Mouse (Mus musculus) common myeloid progenitor, adult 5-6 weeks (primary cell): ENCODE results near the gene Nap1l1. TPM values are rescaled to one million over a fixed set of nuclear protein-coding genes. Genes with fewer than 3 reads are reported as not detected.
"Not testable (repeated sequence)": the region's sequence is repeated elsewhere in the genome, so short reads cannot be mapped to it uniquely, and the experiment has no call there.

ENCODE experiments used
- ATAC-seq: replicated peaks from 2 replicates; pipeline ENCODE4 v1.8.0; 2016; ENCODE audit warnings: low read depth, mild to moderate bottlenecking, moderate TSS enrichment, inconsistent platforms; ENCODE audit not compliant: poor library complexity, severe bottlenecking
- total RNA-seq: library from RNA; stranded (forward); fragments of 200-1000, 187-1606 nt; gene quantifications from 2 replicates; pipeline ENCODE4 v1.2.3, GENCODE M21; 2017

Nap1l1 gene
- total RNA-seq = 824 and 1,033 TPM in 2 replicates

DNA sequence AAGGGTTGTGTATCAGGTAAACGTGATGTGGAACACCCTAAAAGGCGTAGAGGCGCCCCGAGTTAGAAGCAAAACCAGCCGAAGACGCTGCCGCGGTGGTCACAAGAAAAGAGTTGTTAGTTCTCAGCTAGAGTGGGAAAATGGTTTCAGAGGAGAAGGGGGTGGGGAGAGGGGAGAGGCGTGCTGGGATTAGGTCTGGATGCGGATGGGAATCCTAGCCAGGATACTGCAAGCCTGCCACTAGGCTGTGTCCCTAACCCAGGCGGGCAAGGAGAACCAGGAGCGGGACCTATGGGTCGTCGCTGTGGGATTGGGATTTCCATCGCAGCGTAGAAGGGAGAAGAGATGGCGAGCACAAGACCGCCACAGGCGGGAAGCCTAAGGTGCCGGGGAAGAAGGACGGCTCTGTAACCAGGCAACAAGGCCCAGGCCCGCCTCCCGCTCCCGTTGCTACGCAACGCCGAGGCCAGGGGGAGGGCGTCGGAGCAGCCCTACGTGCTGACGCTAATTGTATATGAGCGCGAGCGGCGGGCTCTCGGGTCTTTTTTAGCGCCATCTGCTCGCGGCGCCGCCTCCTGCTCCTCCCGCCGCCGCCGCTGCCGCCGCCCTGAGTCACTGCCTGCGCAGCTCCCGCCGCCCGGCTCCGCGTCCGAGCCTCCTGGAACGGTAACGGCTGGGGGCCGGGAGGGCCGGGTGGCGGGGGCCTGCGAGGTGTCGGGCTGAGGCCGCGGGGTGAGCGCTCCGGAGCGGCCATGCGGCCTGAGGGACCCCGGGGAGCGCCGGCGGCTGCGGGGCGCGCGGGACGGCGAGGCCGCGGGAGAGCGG is at the start of gene Nap1l1:
Gene Nap1l1, plus strand, starts transcription at position 538 of the 825 bp plus-strand sequence.
- peak; percentile 93 for ATAC-seq

DNA sequence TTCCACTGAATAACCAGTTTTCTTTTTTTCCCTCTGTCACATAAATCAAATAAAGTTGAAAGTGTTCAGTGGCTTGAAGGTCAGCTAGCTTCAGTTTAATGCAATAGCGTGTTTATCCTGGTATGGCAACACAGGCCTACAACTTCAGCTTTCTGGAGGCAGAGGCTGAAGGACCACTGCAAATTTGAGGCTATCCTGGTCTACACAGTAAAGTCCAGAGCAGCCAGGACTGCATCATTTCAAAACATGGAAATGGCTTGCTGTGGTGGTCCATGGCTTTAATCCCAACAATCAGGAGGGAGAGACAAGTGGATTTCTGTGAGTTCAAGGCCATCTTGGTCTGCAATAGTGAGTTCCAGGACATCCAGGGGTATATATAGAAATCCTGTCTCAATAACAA is 46.5 kb upstream of the Nap1l1 start:
- no peak for ATAC-seq

DNA sequence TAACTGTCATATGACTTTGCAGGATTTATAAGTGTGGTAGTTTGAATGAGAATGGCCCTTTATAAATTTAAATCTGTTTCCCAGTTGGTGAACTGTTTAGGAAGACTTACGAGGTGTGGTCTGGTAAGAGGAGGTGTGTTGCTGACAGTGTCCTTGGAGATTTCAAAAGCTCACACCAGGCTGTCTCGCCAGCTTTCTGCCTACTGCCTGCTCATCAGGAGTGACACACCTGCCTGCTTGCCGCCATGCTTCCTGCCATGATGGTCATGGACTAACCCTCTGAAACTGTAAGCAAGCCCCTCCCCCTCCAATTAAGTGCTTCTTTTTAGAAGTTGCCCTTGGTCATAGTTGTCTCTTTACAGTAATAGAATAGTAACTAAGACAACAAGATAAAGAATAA is 39.5 kb upstream of the Nap1l1 start:
- ATAC-seq = no peak

DNA sequence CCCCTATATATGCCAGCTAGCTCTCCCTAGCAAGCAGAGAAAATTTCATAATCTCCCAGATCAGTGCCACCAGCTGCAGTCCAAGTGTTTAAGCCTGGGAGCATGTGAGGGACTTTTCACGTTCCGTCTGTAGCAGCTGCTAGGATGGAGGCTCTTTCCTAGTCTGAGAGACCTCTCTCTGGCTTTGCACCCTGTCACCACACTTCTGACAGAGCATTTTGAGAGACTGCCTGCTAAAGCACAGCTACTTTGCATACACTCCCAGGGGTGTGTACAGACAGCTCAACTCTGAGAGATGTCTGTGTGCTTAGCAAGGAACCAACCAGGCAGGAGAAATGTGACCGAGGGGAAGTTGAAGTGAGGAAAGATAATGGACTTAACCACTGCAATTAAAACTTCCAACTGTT is 32.0 kb upstream of the Nap1l1 start:
- ATAC-seq = peak; percentile 91

DNA sequence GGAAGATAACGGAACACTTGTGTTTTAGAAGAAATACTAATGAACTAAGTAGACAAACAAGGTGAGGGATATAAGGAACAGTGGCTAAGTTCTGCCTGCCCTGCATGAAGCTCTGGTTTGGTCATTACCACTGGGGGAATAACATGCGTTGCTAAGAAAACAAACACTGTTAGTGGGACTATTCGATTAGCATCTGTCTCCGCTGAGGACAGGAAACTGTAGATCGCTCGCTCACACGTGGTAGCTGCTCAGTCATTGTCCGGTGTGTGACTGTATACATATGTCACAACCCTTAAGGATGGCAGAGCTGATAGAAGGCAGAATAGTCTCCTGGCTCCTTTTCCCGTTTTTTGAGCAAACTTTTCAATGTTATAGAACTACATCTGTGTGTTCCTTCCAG is 28.8 kb upstream of the Nap1l1 start:
- no peak for ATAC-seq

DNA sequence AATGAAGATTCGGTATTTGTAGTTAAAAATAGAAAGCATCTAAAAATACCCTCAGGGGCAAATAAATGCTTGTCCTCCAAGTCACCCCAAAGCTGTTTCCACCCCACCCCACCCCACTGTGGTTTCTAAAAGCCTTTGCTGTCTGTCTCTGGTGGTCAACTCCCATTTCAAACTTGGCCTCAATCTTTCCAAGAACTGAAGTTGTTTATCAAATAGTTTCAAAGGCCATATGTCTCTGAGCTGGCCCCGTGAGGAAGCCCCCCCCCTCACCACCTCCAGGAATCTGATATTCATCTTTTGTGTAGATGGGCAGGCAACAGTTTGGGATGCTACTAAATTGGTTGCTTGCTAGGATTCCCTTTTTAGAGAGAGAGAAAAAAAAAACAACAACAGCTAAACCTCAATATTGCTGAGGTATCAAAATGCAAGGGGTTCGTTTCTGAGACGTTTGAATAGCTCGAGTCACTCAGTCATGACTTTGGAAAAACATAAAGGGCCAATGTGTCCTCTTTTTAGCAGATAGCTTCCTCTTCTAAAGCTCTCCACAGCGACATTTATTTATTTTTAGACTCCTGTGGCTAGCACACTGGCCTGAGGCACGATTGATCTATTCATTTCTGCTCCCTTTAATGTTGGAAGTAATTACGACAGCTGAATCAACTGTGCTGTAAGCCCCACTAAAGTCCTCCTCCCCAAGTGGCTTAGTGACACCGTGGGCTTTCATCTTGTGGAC is 26.9 kb upstream of the Nap1l1 start:
- peak; percentile 68 for ATAC-seq

DNA sequence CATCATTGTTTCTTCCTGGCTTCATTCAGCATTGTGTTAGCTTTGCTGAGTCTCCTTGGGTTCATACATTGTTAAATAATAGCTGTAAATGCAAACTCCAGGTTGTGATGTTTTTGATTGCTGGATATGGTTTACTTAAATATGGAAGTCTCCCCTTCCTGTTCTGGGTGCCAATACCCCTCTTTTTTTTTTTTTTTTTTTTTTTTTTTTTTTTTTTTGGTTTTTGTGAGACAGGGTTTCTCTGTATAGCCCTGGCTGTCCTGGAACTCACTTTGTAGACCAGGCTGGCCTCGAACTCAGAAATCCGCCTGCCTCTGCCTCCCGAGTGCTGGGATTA is 26.4 kb upstream of the Nap1l1 start:
- not testable (repeated sequence) for ATAC-seq

DNA sequence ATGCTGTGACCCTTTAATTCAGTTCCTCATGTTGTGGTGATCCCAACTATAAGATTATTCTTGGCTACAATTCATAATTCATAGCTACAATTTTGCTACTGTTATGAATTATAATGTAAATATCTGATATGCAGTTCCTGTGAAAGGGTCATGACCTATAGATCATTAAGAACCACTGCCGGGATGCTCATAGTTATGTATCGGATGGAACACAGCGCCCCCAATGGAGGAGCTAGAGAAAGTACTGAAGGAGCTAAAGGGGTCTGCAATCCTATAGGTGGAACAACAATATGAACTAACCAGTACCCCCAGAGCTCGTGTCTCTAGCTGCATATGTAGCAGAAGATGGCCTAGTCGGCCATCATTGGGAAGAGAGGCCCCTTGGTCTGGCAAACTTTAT is 23.4 kb upstream of the Nap1l1 start:
- ATAC-seq = not testable (repeated sequence)

DNA sequence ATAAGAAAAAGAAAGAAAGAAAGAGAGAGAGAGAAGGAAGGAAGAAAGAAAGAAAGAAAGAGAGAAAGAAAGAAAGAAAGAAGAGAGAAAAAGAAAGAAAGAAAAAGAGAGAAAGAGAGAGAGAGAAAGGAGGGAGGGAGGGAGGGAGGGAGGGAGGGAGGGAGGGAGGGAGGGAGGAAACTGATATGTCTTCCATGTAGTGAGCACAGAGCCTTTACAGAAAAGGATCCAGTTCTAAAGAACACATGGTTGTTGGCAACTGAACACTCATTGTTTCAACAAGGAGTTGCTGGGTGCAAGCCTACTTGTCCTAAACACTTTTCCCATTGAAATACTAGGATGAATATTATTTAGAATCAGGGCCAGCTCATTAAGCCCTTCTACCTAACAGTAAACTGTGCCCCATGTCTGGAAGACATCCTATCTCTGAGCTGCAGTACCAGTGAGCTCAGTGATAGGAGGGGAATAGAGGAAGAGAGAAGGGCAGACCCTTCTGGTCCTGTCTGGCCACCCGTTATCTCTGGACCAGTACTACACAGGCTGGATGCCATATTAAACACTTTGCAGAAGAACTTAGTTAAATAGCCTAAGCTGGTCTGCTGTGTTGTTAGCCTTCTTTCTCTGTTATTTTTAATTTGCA is 21.2 kb upstream of the Nap1l1 start:
- peak; percentile 84 for ATAC-seq

DNA sequence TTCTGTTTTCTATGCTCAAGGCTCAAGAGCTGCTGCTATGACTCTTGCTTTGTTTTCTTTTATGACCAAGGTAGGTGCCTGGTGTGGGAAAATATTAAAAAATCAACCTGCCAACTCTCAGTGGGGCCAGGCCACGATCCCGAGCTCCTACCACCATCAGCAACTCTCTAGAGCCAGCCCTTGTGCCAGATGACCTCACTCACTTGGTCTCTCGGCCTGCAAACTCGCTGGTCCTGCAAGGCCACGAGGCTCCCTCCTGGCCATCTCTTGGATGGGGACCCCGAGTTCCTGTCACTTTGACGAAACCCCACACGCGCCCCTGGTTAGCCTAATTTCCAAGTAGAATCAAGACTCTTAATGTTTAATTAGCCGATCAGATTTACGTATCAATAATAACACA is 20.6 kb upstream of the Nap1l1 start:
- no peak for ATAC-seq

DNA sequence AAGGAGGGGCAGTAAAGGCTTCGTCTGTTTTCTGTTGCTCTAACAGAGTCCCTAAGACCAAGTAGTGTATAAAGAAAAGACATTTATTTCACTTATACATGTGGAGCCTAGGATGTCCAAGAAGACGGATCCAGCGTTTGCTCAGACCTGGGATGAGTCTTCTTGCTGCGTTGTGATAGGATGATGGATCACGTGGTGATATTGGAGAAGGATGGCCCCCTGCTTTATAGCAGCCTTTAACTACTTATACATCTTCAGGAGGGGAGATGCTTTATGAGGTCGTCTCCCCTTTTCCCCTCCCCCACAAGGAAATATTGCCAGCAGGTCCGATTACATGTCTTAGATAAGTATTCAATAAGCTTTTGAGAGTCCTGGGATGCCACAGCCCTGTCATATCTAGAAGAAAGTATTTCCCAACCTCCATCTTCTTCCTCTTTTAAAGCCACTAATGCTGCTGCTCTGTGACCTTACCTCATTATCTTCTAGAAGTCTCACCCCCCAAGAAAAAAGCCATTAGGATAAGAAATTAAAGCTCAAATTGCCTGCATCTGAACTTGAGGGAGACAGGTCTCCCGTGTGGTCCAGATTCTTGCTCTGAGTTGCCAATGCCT is 18.2 kb upstream of the Nap1l1 start:
- peak; percentile 81 for ATAC-seq

DNA sequence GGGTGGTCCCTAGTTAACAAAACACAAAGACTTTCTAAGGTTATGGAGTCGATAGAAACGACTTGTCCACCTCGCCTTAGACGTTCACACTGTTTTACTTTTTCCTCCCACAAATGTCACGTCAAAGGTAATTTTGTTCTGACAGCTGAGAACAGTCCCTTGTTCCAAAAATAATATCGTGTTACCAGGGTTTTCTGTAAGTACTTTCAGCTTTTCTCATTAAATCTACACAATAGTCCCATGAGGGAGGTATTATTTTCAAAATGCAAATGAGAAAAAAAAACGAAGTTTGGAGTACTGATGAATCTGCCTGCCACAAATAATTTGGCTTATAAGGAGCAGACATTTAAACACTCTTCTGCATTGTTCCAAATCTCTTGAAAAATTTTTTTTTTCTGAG is 14.9 kb upstream of the Nap1l1 start:
- ATAC-seq = no peak

DNA sequence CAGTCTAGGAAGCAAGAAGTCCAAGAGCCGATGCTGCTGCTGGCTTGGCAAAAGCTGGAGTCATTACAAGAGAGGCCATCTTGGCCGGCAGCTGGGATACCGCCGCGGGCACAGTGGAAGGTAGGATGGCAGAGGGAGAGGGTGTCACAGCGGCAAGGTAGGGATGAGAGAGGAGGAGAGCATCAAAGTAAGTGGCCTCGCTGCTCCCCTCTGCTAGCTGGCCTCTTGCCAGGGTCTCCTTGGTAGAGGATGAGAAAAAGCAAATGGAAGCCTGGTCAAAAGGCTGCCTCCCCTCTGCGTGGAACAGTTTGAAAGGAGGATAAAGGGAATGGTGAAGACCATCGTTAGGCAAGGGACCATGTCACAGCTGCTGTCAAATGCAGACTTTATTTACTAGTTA is 14.0 kb upstream of the Nap1l1 start:
- ATAC-seq = no peak

DNA sequence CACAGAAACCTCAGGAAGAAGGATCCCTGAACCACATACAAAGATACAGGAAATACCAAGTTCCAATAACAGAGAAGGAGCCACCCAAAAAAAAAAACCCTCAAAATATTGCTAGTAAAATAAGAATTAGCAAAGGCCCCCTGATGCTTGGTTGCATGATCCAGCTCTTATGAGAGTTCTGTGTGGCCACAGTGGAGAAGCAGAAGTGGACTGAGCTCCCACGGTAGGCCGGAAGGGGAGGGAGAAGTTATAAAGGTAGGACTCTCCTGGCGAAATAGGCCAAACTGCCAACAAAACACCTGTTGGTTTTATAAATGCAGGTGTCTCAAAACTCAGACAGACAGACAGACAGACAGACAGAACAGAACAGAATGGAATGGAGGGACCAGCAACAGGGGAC is 13.1 kb upstream of the Nap1l1 start:
- no peak for ATAC-seq

DNA sequence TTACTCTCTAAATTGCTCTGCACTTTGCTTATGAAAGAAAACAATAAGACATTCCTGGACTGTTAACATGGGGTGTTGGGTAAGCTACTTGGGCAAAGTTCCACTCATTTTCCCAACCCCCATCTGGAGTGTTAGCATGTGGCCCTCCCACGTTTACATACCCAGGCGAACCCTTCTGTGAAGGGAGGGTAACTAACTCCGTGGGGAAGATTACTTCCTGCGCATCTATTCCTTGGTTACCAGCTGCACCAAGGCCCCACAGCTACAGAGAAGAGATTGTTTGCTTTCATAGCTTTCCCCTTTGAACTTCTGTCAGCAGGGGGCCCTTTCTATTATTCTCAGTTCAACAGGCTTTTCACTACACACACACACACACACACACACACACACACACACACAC is 12.6 kb upstream of the Nap1l1 start:
- ATAC-seq = no peak

DNA sequence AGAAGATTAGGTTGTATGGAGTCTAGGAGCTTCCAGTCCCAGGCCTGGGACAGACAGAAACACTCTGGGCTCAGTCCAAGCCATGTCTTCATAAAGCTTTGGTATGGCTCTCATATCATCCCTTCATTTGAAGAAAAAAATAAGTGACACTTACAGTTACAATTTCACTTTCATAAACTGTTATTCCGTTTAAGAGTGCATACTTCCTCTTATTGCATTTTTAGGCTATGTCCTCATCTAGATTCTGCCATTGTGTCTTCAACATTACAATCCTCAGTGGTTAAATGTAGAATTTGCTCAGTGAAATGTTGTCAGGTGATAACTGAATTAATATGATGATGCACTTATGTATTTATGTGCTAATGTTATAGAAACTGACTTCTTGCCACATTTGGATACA is 8.2 kb upstream of the Nap1l1 start:
- peak; percentile 79 for ATAC-seq

DNA sequence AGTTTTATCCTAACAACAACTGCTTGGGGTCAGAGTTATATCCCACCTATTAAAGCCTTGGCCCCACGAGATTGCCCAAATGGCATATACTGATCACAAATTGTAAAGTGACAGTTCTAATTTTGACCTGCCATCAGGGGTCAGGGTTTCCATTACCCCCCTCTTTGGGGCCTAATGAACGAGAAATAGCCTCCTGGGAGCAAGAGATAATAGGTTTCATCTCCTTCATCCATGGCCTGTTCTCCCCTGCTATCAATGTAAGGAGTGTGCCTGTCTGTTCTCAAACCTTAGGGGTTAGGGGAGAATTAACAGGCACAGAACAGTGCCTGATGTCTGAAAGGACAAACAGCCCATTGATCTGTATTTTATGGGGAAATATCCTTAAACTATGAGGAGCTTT is 7.6 kb upstream of the Nap1l1 start:
- ATAC-seq = no peak

DNA sequence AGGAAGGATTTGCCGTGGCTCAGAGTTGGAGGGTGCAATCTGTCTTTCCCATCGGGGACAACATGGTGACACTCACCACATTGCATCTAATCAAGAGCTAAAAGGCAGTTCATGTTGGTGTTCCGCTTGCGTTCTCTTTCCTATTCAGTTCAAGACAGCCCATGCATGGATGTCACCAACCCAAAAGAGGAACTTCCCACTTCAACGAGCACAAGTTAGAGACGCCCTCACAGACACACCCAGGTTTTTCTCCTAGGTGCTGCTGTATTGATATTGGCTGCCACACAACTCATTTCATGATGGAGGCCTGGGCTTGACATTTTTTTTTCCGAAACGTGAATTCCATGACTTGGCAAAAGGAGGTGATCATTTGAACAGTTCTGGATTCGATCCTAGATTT is 1.9 kb upstream of the Nap1l1 start:
- peak; percentile 61 for ATAC-seq

DNA sequence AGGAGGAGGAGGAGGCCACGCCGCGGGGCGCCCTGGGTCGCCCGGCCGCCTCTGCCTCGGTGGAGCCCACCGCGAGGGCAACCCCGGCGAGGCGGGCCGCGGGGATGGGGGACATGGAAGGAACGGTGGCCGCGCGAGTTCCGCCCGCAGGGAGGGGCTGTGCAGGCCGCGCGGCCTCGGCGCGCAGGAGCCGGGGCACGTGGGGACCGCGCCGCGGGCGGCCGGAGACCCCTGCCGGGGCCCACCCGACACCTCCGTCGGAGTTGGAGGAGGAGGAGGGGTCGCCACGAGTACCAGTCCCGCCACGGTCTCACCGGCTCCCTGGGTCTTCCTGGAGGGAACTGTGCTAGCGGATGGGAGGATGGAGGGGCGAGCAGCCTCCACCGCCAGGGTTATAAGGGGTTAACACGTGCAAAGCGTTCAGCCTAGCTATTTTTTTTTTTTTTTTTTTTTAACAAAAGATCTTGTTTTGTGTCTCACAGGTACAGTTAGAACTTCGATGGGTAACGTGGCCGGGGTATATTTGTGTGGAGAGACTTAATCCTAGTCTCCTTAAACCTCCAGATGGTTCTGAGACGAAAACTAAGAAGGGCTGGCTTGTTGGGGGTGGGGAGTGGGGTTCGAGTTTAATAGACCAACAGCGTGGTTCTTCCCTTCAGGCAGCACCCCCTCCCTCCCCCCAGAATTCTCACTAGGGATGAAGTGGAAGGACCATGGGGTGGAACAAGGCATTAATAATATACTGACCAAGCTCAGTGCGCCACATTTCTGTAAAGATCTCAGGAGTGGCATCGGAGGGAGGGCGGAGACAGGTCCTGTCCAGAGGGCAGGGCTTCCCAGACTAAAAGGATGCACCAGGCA is 718 bp downstream of the Nap1l1 start:
- ATAC-seq = no peak; the same call in 1 of the 2 replicates

DNA sequence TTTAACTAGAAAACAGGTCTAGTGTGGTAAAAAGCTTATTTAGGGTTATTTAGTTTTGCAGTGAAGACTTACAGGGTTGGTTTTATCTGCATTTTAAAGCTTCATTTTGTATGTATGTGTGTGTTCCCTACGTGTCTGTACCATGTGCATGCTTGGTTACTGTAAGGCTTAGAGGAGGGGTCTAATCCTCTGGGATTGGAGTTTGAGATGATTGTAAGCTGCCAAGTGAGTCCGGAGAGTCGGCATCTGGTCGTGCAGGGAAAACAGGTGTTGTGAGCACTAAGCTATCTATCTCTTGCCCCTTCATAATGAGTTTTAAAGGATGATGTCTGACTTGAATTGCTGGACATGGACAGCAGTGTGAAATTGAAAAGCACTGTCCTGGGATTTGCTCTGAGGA is 3.3 kb downstream of the Nap1l1 start:
- no peak for ATAC-seq
